Mouse (Mus musculus): ENCODE measurements around the gene Cnp. TPM values are rescaled to one million over a fixed set of nuclear protein-coding genes. Genes with fewer than 3 reads are reported as not detected.

The Cnp gene
- total and polyA plus RNA-seq, 3 experiments, result 19.0 to 20.8 TPM; not detected in 1

DNA sequence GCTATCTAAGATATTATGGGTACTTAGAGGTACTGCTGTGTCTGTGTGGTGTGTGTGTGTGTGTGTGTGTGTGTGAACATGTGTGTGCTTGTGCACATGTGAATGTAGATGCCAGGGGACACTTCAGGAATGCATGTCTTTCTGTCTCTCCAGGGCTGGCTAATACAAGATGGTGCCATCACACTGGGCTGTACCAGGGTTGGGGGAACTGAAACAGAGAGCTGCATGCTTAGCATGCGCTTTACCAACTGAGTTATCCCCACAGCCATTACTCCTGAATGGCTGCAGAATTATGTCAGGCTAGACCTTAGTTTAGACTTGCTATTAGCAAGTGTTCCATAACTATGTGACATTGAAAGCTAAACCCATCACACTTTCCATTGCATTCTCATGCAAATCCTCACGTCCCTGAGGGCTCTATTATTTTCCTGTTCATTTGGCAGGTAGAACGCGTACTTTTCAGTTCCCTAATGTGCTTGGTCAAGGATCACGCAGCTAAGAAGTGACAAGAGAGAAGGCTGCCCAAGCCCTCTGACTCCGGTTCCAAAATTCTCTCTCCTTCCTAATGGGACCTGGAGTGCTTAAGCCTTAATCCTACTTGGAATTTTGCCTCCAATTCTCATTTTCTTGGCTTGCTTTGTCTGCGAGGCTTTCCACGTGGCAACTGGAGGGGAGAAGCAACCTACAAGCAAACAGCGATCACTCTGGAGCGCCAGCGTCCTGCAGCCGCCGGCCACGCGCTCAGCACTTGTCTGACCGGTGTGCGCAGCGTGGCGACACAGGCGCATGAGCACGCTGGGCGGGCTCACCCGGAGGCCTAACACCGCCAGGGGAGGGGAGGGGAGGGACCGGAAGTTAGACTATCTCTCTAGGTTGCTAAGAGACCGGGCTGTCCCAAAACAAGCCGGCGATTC, 29.6 kb upstream of the Cnp start, which contains the start of gene Ttc25 (continued):
- TF ChIP-seq CHD2 (IDR thresholded peaks at IDR 0.05; ENCODE audit: low read length) (no peak), MAFK (IDR thresholded peaks at IDR 0.05; ENCODE audit: borderline replicate concordance, low read depth, low read length) (no peak), HCFC1 (IDR thresholded peaks at IDR 0.05; ENCODE audit: low read depth, low read length) (peak; percentile 79), GATA1 (IDR thresholded peaks at IDR 0.05; ENCODE audit: low read depth, low read length) (peak; percentile 76), POLR2AphosphoS2 (IDR thresholded peaks at IDR 0.05; ENCODE audit: low read length) (peak; percentile 100)

DNA sequence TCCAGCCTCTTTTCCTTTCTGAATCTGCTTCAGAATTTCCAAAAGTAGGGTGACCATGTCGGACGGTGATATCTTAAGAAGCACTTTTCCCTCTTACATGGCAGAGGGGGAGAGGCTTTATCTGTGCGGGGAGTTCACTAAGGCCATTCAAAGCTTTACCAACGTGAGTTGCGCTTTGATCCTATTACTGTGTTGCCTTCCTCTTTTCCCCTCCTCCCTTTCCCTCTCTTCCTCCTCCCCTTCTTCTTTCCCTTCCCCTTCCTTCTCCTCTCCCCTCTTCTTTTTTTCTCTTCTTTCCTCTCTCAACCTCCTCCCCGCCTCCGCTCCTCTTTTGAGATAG, 29.0 kb upstream of the Cnp start:
- H3K4me1 ChIP-seq (ENCODE audit: control insufficient read depth in 1 of 2, insufficient read depth in 2 of 2, low read length in 2 of 2), result peaks cover 11 to 44% of the 10 kb centered on the region in 2 experiments
- no peaks in the 10 kb centered on the region for H3K9me3 ChIP-seq (replicated peaks; ENCODE audit: insufficient read depth, low read length)
- peak overlapping the region; percentile 18; the same call in 1 of the 2 replicates for H3K27ac ChIP-seq (ENCODE audit: control insufficient read depth, low read depth, low read length)
- TF ChIP-seq MAZ (IDR thresholded peaks at IDR 0.05; ENCODE audit: low read depth, low read length) (peak; percentile 23; the same call in 1 of the 2 replicates), ETS1 (IDR thresholded peaks at IDR 0.05; ENCODE audit: low read depth, low read length) (0 out of 2 replicates have a peak, but pooled peaks have one; percentile 3), GABPA (IDR thresholded peaks at IDR 0.05; ENCODE audit: low read depth, low read length) (no peak)
- peak overlapping the region; percentile 42 for H3K9ac ChIP-seq (ENCODE audit: control insufficient read depth, low read depth, low read length, poor library complexity, severe bottlenecking)
- H3K4me3 ChIP-seq (ENCODE audit: control insufficient read depth in 1 of 2, insufficient read depth in 1 of 2, low read depth in 2 of 2, low read length in 2 of 2), result peak overlapping the region; percentile 68 to 73
- no peak for DNase-seq (ENCODE audit: low read depth, low spot score)
- peaks cover 1% of the 10 kb centered on the region; the same call in 1 of the 2 replicates for H3K79me2 ChIP-seq (ENCODE audit: control insufficient read depth, insufficient read depth, low read length, poor library complexity)
- peaks cover 0 to 24% of the 10 kb centered on the region in 2 experiments; a peak in 2 of 4 replicates for H3K36me3 ChIP-seq (ENCODE audit: control insufficient read depth in 1 of 2, insufficient read depth in 2 of 2, low read length in 2 of 2)
- H3K27me3 ChIP-seq (ENCODE audit: control insufficient read depth in 1 of 2, insufficient read depth in 2 of 2, low read length in 2 of 2), result no peaks in the 10 kb centered on the region

DNA sequence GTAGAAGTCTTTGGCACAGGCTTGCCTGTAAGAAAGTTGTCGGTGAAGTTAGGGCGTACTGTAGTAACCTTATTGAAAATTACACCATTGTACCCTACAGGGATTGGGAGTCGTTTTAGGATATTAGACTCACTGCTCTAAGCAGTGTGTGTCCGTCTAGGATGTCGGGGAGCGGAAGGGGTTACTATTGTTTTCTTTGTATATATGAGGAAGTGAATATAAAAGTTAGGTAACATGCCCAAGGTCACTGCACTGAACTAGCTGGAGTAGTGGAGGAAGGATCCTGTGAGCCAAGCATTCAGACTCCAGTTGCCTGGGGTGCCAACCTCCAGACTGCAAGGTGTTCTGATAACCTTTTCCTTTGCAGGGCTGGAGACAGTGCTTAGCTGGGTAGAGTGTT, 27.7 kb upstream of the Cnp start:
- DNase-seq (ENCODE audit: low read depth, low spot score), result no peak
- Histone ChIP-seq H3K9ac (ENCODE audit: control insufficient read depth, low read depth, low read length, poor library complexity, severe bottlenecking) (no peak overlapping the region), H3K36me3 (ENCODE audit: control insufficient read depth in 1 of 2, insufficient read depth in 2 of 2, low read length in 2 of 2) (peaks cover 0 to 24% of the 10 kb centered on the region in 2 experiments; a peak in 2 of 4 replicates), H3K4me3 (ENCODE audit: control insufficient read depth in 1 of 2, insufficient read depth in 1 of 2, low read depth in 2 of 2, low read length in 2 of 2) (no peak overlapping the region), H3K79me2 (ENCODE audit: control insufficient read depth, insufficient read depth, low read length, poor library complexity) (peaks cover 1% of the 10 kb centered on the region; the same call in 1 of the 2 replicates), H3K4me1 (ENCODE audit: control insufficient read depth in 1 of 2, insufficient read depth in 2 of 2, low read length in 2 of 2) (peaks cover 11 to 44% of the 10 kb centered on the region in 2 experiments), H3K27ac (ENCODE audit: control insufficient read depth, low read depth, low read length) (no peak overlapping the region), H3K27me3 (ENCODE audit: control insufficient read depth in 1 of 2, insufficient read depth in 2 of 2, low read length in 2 of 2) (no peaks in the 10 kb centered on the region), H3K9me3 (replicated peaks; ENCODE audit: insufficient read depth, low read length) (no peaks in the 10 kb centered on the region)
- no peak for TF ChIP-seq MAX (IDR thresholded peaks at IDR 0.05; ENCODE audit: low read length)
- no peak for TF ChIP-seq HCFC1 (IDR thresholded peaks at IDR 0.05; ENCODE audit: low read depth, low read length)
- TF ChIP-seq EP300 (IDR thresholded peaks at IDR 0.05; ENCODE audit: low read depth in 1 of 2, low read length in 2 of 2), result no peak
- TF ChIP-seq ETS1 (IDR thresholded peaks at IDR 0.05; ENCODE audit: low read depth, low read length), result no peak
- TF ChIP-seq POLR2A (IDR thresholded peaks at IDR 0.05; ENCODE audit: control insufficient read depth in 1 of 2, insufficient read depth in 1 of 2, low read depth in 1 of 2, low read length in 2 of 2, poor library complexity in 1 of 2), result no peak
- TF ChIP-seq SIN3A (IDR thresholded peaks at IDR 0.05; ENCODE audit: low read length), result no peak
- no peak for TF ChIP-seq CHD1 (IDR thresholded peaks at IDR 0.05; ENCODE audit: low read depth, low read length)
- TF ChIP-seq POLR2AphosphoS2 (IDR thresholded peaks at IDR 0.05; ENCODE audit: low read length), result no peak
- TF ChIP-seq ELF1 (IDR thresholded peaks at IDR 0.05; ENCODE audit: low read depth, low read length), result no peak

Measured in MEL (cell line).